Mouse (Mus musculus) heart, postnatal 10 days (tissue): ENCODE data around the gene Upf2. TPM values are rescaled to one million over a fixed set of nuclear protein-coding genes. Genes with fewer than 3 reads are reported as not detected.

ENCODE experiments used
- DNase-seq, 2 experiments: peaks; one replicate each; pipeline ENCODE4 v3.0.0; 2021
- intact Hi-C: fragments of 180-260 bp; cut with DNase I; formaldehyde crosslinking; loops from one replicate; pipeline ENCODE4 v1.15.1; 2025
- total RNA-seq, 2 experiments: library from RNA; stranded (reverse); gene quantifications; 2 replicates each; pipeline ENCODE4 v1.2.3; 2021

The Upf2 gene
- total RNA-seq, 2 experiments from 2014 or later: 11.6 to 15.5 TPM

GRCm38 (mm10) chr2:6105437-6105836, 154.2 kb downstream of the Upf2 start:
- intact Hi-C loops: no loop called here
- no peak for DNase-seq

Other genes starting within 250 kb of the Upf2 start
- 1 to 10 TPM; 4.3 to 7.5 TPM for gene Camk1d, start 237.0 kb upstream of the Upf2 start, total RNA-seq
- 10 to 100 TPM; 23.4 to 26.3 TPM for gene Nudt5, start 106.5 kb upstream of the Upf2 start, total RNA-seq
- gene Cdc123, start 106.3 kb upstream of the Upf2 start, total RNA-seq: 10 to 100 TPM; 85.3 to 92.4 TPM
- gene Gm13199, start 88.5 kb upstream of the Upf2 start, total RNA-seq: not detected
- gene Sec61a2, start 56.0 kb upstream of the Upf2 start, total RNA-seq: 10 to 100 TPM; 20.3 to 23.6 TPM
- 1 to 10 TPM; 1.6 TPM for gene Dhtkd1, start 8.7 kb upstream of the Upf2 start, total RNA-seq
- gene Proser2, start 178.7 kb downstream of the Upf2 start, total RNA-seq: 10 to 100 TPM; 10.7 to 37.7 TPM